Mouse (Mus musculus): ENCODE data around the gene Mrpl40. TPM values are rescaled to one million over a fixed set of nuclear protein-coding genes. Genes with fewer than 3 reads are reported as not detected.

Gene Mrpl40
- 34.3 TPM for total RNA-seq (2023)

GRCm38 (mm10) chr16:18876442-18877308 is at the start of gene Mrpl40, which contains the start of gene Hira:
Gene Mrpl40, minus strand, starts transcription at chr16:18876862.
Gene Hira, plus strand, starts transcription at chr16:18877037.

GRCm38 (mm10) chr16:18836468-18837208 is 40.0 kb downstream of the Mrpl40 start, which contains the start of the genes 2510002D24Rik and Gm28539:
Gene 2510002D24Rik, plus strand, starts transcription at chr16:18836578.
Gene Gm28539, plus strand, starts transcription at chr16:18836584.

Other genes with a start within 250 kb of the Mrpl40 start
- not detected for gene Sept5, start 246.9 kb downstream of the Mrpl40 start, total RNA-seq (2023)
- not detected for gene Cldn5, start 100.0 kb downstream of the Mrpl40 start, total RNA-seq (2023)
- 105 TPM for gene Ufd1, start 65.1 kb downstream of the Mrpl40 start, total RNA-seq (2023)
- gene Cdc45, start 64.9 kb downstream of the Mrpl40 start, total RNA-seq (2023) = 3.2 TPM
- 47.1 TPM for gene 2510002D24Rik, start 40.3 kb downstream of the Mrpl40 start, total RNA-seq (2023)
- gene Gm28539, start 40.3 kb downstream of the Mrpl40 start, total RNA-seq (2023) = 7.8 TPM
- 96.4 TPM for gene Hira, start 175 bp upstream of the Mrpl40 start, total RNA-seq (2023)